Mouse (Mus musculus) C2C12 (cell line): ENCODE results near the gene Gm45234.

Experiments used
- CTCF ChIP-seq: IDR thresholded peaks from one replicate; pipeline ENCODE4 v1.5.1; 2011; ENCODE audit not compliant: control insufficient read depth, insufficient read depth, insufficient read length
- MAX ChIP-seq: IDR thresholded peaks from one replicate; pipeline ENCODE4 v1.6.1; 2011; ENCODE audit warnings: mild to moderate bottlenecking, control low read depth

- TF ChIP-seq CTCF: peak; percentile 69
- TF ChIP-seq MAX: no peak
These were observed 53.1 kb downstream of the Gm45234 start for GRCm38 (mm10) chr6:124702784-124703103.
